Mouse (Mus musculus): ENCODE data around the gene Olfr1446.

Gene Olfr1446

GRCm38 (mm10) chr19:12893424-12893823 is at the start of gene Olfr1446:
Gene Olfr1446 (minus strand): TSS chr19:12893524.
- DNase-seq (ENCODE audit: low read depth, low spot score), result no peak

GRCm38 (mm10) chr19:12930540-12930939 is 37.2 kb upstream of the Olfr1446 start, which contains the start of gene Olfr1449:
Gene Olfr1449 (plus strand): TSS chr19:12930840.
- DNase-seq (ENCODE audit: low read depth, low spot score), result no peak

GRCm38 (mm10) chr19:12924319-12924718 is 31.0 kb upstream of the Olfr1446 start, which contains the start of gene Olfr1448:
Gene Olfr1448 (minus strand): TSS chr19:12924419.
- no peak for DNase-seq (ENCODE audit: low read depth, low spot score)

- DNase-seq (ENCODE audit: low read depth, low spot score), result no peak
These were observed 10.3 kb upstream of the Olfr1446 start, which contains the start of gene Olfr1447 for GRCm38 (mm10) chr19:12903643-12904042. Gene Olfr1447 (minus strand): TSS chr19:12903743.

- DNase-seq (ENCODE audit: low read depth, low spot score), result no peak
These were observed 9.8 kb downstream of the Olfr1446 start, which contains the start of gene Olfr1445 for GRCm38 (mm10) chr19:12883555-12883954. Gene Olfr1445 (plus strand): TSS chr19:12883855.

- DNase-seq (ENCODE audit: low read depth, low spot score), result no peak
These were observed 36.3 kb downstream of the Olfr1446 start, which contains the start of gene Olfr1444 for GRCm38 (mm10) chr19:12856983-12857382. Gene Olfr1444 (plus strand): TSS chr19:12857283.

- DNase-seq (ENCODE audit: low read depth, low spot score), result no peak
These were observed 46.9 kb downstream of the Olfr1446 start, which contains the start of gene Gm5244 for GRCm38 (mm10) chr19:12846382-12846781. Gene Gm5244 (plus strand): TSS chr19:12846682.

GRCm38 (mm10) chr19:12838507-12838906 is 54.8 kb downstream of the Olfr1446 start:
- DNase-seq (ENCODE audit: low read depth, low spot score), result no peak

Data from CD4-positive, CD25-positive, alpha-beta regulatory T cell, adult 2 months (primary cell).